Mouse (Mus musculus) layer of hippocampus, postnatal 10 days (tissue): ENCODE data around the gene Crxos. TPM values are rescaled to one million over a fixed set of nuclear protein-coding genes. Genes with fewer than 3 reads are reported as not detected.
A peak's percentile ranks its signal among the peaks of the same experiment; 100 is the strongest.

ENCODE experiments used
- DNase-seq, 2 experiments: peaks; one replicate each; pipeline ENCODE4 v3.0.0; 2021; ENCODE audit warnings: low spot score in 2 of 2
- total RNA-seq, 2 experiments: library from RNA; stranded (reverse); gene quantifications; 2 replicates each; pipeline ENCODE4 v1.2.3; 2021

Gene Crxos
- total RNA-seq, 2 experiments from 2014 or later, result 0.23 TPM; not detected in 1

DNA sequence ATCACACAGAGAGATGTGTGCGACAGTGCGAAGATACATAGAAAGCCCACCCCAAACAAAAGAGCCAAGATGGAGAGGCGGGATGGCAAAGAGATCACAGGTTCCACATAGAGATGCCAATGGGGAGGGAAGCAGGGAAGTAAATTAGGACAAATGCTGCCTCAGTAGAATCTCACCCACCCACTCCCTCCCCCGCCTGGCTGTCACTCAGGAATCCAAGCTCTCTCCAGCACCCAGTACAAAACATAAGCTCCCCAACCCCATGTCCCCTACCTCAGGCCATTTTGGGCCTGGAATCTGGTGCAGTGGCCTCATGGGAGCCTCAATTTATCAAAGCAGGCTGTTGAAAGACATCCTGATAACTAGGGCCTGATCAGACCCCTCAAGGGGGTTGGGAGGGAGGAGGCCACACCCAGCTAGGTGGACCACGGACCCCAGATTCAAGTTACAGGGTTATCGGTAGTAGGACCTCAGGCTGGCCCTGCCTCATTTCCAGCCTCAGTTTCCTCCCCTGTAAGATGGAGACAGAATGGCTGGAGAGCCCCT is 38.3 kb downstream of the Crxos start:
- DNase-seq, result no peak

DNA sequence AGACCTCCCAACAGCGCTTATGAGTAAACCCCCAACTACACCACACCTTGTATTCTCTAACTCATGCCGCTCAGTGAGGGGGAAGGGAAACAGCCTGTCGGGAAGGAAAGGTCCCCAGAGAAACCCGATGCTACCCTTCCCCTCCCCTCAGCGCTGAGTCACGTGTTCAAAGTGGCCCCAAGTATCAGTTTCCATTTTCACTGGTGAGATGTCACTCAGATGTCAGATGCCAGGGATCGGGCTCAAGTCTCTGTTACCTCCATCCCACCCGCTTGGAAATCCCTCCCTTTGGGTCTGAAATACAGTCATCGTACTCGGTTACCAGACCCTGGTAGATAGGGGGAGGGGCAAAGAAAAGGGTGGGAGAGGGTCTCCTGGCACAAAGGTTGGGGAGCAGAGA is 39.4 kb downstream of the Crxos start:
- DNase-seq, result no peak

DNA sequence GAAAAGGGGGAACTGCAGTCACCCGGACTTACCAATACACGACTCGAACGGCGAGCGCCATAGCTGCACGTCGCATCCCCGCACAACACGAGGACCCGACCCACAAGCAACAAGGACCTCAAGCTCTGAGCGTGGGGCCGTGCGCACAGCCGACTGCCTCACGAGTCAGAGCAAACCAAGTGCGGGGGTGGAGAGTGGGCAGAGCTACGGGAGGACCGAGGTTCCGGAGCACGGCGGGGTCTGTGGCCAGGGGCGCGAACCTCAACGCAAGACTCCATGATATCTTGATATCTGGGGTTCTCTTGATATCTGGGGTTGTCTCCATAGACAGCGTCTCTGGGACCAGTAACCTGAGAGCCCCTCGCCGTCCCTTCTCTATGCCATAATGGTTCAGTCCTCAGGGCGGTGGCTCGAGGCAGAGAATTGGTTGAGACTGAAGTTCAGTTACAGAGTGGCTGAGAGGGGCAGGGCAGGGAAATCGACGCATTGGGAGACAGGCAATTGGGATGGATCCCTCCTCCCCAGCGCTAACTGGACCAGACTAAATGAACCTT is 39.9 kb downstream of the Crxos start, which contains the start of gene Selenow:
Selenow (minus strand) TSS at position 183 of the 554 bp plus-strand sequence.
- peak; percentile 95 for DNase-seq

DNA sequence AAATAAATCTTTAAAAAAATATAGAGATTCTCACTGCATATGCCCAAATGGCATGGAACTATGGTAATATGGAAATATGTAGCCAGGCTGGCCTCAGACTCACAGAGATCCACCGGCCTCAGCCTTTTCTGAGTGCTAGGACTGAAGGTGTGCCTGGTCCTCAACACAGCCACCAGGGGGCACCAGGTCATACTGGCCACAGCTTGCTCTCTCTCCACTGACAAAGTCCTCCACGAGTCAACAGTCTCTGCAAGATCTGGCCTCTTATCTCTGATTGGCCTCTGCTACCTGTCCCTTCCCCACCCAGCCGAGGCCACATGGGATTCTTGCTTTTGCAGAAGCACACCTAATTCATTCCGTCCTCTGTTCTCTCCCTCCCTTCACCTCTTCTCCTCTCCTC is 47.5 kb downstream of the Crxos start:
- DNase-seq, result no peak

DNA sequence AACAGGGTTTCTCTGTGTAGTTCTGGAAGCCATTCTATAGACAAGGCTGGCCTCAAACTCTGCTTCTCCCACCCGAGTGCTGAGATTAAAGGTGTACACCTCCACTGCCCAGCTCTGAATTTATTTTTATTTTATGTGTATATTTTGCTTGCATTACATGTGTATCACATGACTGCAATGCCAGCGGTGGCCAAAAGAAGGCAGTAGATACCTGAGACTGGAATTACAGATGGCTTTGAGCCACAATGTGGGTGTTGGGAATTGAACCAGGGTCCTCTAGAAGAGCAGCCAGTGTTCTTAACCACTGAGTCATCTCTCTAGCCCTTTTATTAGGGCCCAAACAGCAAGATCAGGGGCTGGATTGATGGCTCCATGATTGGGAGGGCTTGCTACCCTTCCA is 48.1 kb downstream of the Crxos start:
- DNase-seq, result no peak

DNA sequence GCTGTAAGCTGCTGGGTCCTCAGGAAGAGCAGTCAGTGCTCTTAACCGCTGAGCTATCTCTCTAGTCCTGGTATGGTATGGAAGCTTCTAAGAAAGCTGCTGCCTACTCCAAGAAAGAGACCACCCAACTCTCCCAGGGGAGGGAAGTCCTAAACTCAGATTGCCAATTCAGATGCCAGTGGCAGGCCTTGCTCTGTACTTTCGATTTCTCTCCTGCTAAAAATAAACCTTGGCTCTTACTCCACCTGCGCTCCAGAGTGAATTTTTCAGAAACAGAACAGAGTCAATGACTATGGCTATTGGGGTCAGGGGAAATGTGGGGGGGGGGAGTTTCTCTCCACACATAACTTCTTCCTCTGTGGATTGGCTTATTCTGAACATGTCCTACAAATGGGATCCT is 49.2 kb downstream of the Crxos start:
- no peak for DNase-seq

DNA sequence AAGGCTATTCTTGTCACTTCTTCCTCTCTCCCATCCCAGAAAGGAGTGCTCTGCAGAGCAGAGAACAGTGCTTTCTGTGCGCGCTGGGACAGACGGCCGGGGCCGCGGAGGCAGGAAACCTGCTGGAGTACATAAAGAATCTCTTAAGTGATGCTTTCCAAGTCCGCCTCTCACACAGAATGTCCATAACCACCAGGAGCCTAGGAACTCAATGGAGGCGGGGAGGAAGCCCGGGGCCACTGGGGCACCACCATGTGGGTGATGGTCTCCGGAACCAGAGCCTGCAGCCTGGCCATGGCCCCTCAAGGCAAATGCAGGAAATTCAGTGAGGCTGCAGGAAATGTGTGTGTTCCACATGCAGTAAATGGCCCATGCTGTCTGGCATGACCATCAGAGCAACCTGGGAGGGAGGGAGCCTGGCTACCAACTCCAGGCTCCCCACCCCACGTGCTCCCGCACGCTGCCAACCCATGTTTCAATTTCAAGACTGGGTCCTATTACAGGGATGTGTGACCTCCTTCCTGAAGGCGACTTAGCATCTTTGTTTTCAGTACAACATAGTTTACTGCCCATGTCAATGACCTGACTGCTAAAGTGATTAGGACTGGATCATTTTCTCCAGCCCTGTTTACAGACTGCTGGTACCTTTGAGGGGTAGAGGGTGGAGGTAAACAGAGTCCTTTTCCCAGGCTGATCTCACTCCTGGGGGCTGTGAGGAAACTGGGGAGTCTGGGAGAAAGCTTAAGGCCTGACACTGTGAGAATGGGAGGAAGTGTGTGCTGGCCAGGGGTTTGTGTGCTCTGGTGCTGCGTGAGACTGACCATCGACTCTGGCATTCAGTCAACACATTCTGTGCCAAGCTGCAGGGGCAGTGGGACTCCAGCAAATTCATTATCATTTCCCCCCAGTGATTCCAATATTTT is 51.3 kb downstream of the Crxos start:
- no peak for DNase-seq

DNA sequence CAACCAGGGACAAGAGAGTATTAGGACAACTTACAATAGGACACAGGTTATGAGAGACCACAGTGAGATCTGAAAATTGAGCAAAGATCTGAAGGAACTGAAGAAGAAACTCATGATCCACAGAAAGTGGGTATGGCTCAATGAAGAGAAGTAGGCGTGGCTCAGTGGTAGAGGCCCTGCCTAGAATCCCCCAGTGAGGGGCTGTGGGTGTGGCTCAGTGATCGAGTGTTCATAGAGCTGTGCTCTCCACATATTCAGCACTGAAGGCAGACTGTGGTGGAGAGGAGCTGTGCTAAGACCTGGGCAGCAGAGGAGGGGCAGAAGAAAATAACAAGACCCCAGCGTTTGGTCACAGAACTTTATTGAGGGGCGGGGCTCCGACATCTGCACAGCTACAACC is 55.1 kb downstream of the Crxos start:
- no peak for DNase-seq

DNA sequence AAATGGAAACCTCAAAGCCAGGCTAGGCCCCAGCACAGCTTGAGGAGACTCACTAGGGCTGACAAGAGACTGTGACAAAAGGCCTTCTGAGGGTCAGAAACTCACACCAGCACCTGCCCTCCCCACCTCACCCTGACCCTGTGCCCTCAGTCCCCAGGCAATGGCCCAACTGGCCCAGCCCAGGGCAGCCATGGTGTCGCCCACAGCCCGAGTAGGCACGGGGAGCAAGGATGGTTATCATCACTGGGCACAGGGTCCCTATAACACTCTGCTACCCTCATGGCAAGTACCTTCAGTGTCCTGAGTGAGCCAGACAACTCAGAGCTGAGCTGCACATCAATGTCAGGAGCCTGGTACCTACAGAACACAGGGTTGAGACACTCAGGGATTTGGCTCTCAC is 56.2 kb downstream of the Crxos start:
- no peak for DNase-seq

DNA sequence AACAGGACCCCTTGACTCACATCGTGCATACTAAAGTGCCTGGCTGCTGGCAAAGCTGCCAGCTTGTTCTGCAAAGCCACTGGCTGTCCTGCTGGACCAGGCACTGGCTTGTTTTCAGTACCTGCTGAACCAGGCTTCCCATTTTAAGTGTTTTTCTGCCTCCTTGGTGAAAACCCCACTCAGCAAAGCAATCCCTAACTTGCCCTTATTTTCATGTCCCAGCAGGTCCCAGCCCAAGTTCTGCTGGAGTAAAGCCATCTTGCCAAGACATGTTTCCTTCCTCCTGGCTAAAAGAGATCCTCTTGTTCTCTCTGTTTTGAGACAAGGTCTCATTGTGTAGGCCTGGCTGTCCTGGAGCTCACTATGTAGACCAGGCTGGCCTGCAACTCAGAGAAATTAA is 61.9 kb downstream of the Crxos start:
- DNase-seq, result no peak

DNA sequence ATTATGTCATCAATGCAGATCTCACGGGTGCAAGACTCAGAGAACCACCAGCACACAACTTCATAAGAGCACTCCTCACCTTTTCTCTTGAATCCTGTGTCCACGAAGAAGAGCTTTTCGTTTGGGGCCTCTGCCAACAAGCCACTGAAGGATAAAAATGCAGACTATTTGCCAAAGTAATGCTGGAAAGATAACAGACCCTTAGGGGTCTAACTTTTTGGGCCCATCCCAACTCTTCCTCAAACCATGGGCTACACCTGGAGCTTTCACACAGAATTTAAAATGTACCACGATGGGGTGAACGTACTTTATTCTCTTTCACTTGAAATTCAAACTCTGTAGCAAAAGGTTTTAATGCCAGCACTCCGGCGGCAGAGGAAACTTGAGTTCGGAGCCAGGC is 62.8 kb downstream of the Crxos start:
- DNase-seq, result no peak

DNA sequence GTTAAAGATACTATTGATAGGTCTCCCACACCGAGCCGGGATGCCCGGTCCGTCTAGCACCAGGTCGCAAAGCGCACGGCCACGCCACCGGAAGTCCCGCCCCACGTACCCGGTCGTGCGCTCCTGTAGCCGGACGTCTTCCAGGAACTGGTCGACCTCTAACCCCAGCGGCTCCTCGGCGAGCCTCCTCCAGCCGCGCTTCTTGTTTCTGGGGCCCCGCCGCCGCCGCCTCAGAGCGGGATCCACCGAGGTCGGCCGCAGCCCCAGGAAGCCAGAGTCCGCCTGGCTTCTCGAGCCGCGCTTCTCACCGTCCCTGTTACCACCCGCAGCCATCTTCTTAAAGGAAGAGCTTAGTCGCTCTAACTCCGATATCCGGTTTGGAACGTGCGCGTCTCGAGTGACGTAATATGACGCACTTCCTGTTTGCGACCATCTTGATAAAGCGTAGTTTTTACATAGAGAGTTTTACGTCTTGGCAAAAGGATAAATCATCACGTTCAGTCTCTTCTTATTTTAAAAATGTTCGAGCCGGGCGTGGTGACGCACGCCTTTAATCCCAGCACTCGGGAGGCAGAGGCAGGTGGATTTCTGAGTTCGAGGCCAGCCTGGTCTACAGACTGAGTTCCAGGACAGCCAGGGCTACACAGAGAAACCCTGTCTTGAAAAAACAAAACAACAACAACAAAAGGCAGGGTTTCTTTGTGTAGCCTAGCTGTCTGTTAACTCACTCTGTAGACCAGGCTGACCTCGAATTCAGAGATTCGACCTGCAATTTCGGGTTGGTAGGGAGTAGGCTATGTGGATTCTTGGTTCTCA is 63.5 kb downstream of the Crxos start, which contains the start of gene Nop53:
Nop53 (minus strand) TSS at position 354 of the 816 bp plus-strand sequence.
- peak; percentile 89 to 92 for DNase-seq

DNA sequence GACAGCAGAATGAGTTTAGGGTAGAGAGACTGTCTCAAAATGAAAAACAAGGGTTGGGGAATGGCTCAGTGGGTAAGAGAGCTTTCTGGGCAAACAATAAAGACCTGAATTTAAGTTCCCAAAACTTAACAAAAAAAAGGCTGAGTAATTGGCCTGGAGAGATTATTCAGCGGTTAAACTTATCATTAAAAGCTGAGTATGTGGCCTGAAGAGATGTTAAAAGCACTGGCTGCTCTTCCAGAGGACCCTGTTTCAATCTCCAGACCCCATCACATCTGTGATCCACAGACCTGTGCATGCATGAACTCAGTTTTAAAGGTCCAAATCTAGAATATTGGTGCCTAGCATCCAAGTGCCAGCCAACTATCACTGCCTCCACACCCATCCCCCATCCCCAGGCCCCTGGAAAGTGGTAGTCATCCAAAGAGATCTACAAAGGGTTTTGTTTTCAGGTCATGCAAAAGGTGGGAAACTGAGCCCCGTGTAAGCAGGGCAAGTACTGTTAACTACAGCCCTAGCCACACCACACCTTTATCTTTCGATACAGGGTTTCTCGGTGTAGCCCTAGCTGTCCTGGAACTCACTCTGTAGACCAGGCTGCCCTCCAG is 65.3 kb downstream of the Crxos start:
- DNase-seq, result no peak

DNA sequence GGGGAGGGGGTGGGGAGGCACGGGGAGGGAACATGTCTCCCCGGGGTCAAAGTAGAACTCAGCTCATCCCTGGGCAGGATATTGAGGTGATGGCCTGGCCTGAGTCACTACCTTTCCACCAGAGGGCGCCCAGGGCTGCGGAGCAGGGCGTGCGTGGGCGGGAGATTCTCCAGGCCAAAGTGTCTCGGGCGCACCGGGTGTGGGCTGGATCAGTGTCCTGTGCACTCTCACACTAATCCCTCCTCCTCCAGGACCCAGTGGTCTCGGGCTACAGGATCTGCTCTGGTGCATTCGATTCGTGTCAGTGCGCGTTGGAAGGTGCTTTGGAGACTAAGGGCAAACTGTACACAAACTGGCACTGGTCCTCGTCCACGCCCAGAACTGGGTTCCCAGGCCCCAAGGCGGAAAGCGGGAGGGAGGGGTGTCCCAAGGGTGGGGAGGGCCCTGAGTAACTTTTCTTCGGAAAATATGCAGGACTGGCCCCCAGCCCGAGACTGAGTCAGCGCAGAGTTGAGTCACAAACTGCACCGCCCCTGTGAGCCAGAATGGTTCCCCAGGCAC is 66.0 kb downstream of the Crxos start:
- peak; percentile 70 to 78 for DNase-seq

DNA sequence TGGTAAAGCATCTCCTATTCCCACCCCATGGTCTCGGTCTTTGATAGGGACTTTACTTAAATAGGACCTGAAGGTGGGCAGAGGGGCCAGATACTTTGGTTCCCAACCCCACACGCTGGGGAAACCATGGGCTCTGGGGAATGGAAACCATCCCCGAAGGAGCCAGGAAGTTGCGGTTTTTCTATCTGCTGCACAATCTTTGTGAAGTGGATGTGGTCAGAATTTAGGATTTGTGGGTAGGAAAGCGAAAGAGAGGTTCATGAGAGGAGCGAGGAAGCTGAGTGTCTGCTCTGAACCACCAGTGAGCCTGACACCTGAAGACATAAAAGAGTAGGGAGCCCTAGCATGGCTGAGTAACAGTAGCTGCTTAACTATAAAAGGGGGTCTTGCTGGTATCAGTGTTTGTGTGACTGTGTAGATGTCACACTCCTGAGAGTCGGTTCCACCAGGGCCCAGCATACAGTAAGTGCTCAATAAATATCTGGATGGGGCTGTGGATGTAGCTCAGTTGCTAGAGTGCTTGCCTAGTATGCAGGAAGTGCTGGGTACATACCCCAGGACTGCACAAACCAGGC is 66.9 kb downstream of the Crxos start:
- no peak for DNase-seq

DNA sequence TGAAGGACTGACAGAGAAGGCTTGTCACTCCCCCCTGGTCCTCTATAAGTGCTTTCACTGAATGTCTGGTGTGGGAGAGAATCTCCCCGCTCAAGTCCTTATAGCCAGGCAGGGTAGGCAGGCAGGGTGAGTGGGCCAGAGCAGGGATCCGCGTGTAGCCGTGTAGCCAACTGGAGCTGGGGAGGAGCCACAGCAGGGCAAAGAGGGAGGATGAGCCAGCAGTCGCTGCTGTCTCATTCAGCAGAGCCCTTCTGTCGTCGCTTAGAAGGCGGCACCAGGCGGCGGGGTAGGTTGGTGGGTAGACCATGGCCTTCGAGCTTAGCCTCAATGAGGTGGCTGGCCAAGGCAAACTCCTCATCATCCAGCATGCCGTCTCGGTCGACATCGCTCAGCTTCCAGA is 67.6 kb downstream of the Crxos start:
- DNase-seq, result no peak

DNA sequence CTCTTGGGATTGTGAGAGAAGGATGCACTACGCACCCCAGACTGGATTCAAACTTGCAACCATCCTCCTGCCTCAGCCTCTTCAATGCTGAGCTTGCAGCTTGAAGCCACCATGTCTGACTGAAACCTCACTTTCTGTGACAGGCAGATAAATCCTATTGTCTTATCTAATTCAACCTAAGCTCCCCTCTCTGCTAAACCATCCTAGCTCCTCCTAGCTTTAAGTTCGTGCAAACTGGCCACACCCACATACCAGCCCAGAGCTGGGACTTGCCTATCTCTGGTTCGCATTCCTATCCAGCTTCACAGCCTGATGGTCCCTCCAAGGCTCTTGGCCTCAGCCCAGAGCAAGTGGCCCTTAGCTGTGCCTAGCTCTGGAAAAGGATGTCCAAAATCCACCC is 70.0 kb downstream of the Crxos start:
- no peak for DNase-seq
